Mouse (Mus musculus) thymus, postnatal 10 days (tissue): ENCODE data around the gene Lrrc1.
A peak's percentile ranks its signal among the peaks of the same experiment; 100 is the strongest.

Source experiments
- DNase-seq, 2 experiments: peaks; one replicate each; pipeline ENCODE4 v3.0.0; 2021; ENCODE audit warnings: low spot score in 2 of 2

Gene Lrrc1

GRCm38 (mm10) chr9:77385611-77386010 lies 159.1 kb downstream of the Lrrc1 start:
- DNase-seq: no peak

- DNase-seq: no peak
Observed at GRCm38 (mm10) chr9:77384651-77385050, 160.0 kb downstream of the Lrrc1 start.

- DNase-seq: no peak
Observed at GRCm38 (mm10) chr9:77383951-77384350, 160.7 kb downstream of the Lrrc1 start.

- DNase-seq: no peak
Observed at GRCm38 (mm10) chr9:77382514-77382913, 162.2 kb downstream of the Lrrc1 start.

GRCm38 (mm10) chr9:77381565-77381964 lies 163.1 kb downstream of the Lrrc1 start:
- peak; percentile 22 to 58 for DNase-seq
